Mouse (Mus musculus) lung, embryonic 15.5 days (tissue): ENCODE data around the gene 1810009J06Rik. TPM values are rescaled to one million over a fixed set of nuclear protein-coding genes. Genes with fewer than 3 reads are reported as not detected.
"Not testable (repeated sequence)": the region's sequence is repeated elsewhere in the genome, so short reads cannot be mapped to it uniquely, and the experiment has no call there.

Source experiments
- ATAC-seq: fragments of 200-750 bp; cut with Nextera tagmentation; 2 replicates; pipeline ENCODE4 v1.8.0; 2017; ENCODE audit warnings: moderate number of reproducible peaks, borderline replicate concordance; ENCODE audit not compliant: low FRiP score, low TSS enrichment; ENCODE audit errors: extremely low read depth
- H3K27ac ChIP-seq: fragments of 300-500 bp; sonication (generic); 2 replicates; pipeline ENCODE4 v1.5.1; 2015; ENCODE audit warnings: moderate library complexity, mild to moderate bottlenecking, inconsistent platforms
- H3K27me3 ChIP-seq: fragments of 300-500 bp; sonication (generic); 2 replicates; pipeline ENCODE4 v1.6.1; 2015; ENCODE audit warnings: inconsistent platforms
- H3K36me3 ChIP-seq: fragments of 300-500 bp; sonication (generic); 2 replicates; pipeline ENCODE4 v1.6.1; 2015; ENCODE audit warnings: inconsistent platforms
- H3K4me1 ChIP-seq: fragments of 300-500 bp; sonication (generic); 2 replicates; pipeline ENCODE4 v1.6.1; 2015; ENCODE audit warnings: inconsistent platforms
- H3K4me2 ChIP-seq: fragments of 300-500 bp; sonication (generic); 2 replicates; pipeline ENCODE4 v1.6.1; 2015; ENCODE audit warnings: inconsistent platforms, mild to moderate bottlenecking, moderate library complexity
- H3K4me3 ChIP-seq: fragments of 300-500 bp; sonication (generic); 2 replicates; pipeline ENCODE4 v1.5.1; 2015; ENCODE audit warnings: mild to moderate bottlenecking, inconsistent platforms
- H3K9ac ChIP-seq: fragments of 300-500 bp; sonication (generic); 2 replicates; pipeline ENCODE4 v1.6.1; 2015; ENCODE audit warnings: inconsistent platforms
- H3K9me3 ChIP-seq: fragments of 300-500 bp; sonication (generic); 2 replicates; pipeline ENCODE4 v1.6.1; 2016; ENCODE audit warnings: inconsistent platforms
- WGBS: fragments of 180-500 bp; shearing (Covaris S2); methylation state at CpG from one replicate; pipeline ENCODE4 v1.1.7; 2015; 5-methylcytosine and 5-hydroxymethylcytosine counted together
- polyA plus RNA-seq: library from polyadenylated mRNA; unstranded; fragments of >200 nt; fragmentation: Nextera tagmentation; extraction: Ambion mirVana; gene quantifications from 2 replicates; pipeline ENCODE4 v1.2.1, GENCODE M21; 2015

1810009J06Rik gene
- polyA plus RNA-seq, result not detected in 2 replicates

GRCm38 (mm10) chr6:40964454-40964853, at the start of gene 1810009J06Rik:
TSS of gene 1810009J06Rik (plus strand) at chr6:40964754.
- not testable (repeated sequence) for H3K9me3 ChIP-seq, H3K36me3 ChIP-seq, H3K4me3 ChIP-seq, H3K27ac ChIP-seq, H3K9ac ChIP-seq, H3K27me3 ChIP-seq, H3K4me2 ChIP-seq, ATAC-seq, H3K4me1 ChIP-seq
- WGBS, result 85% methylated on average over 2 of the region's 2 CpGs

DNA sequence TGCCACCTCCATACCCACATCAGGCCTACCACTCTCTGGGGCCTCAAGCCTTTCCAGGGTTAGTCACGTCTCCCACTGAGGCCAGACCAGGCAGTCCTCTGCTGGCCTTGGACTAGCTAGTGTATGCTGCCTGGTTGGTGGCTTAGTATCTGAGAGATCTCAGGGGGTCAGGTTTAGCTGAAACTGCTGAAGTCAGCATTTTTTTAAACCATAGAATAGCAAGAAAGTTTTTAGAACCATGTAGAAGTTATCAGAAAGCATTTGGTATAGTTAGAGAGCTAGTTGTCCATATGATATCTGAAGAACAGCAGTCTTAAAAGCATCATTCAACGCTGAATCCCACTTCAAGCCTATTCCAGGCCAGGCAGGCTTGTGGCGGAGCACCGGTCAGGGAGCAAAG, 44.6 kb upstream of the 1810009J06Rik start:
- no peak overlapping the region for H3K4me3 ChIP-seq
- no peaks in the 10 kb centered on the region for H3K4me1 ChIP-seq
- H3K4me2 ChIP-seq, result no peak overlapping the region
- no peaks in the 10 kb centered on the region for H3K36me3 ChIP-seq
- 75% methylated on average over 4 of the region's 4 CpGs for WGBS
- H3K27me3 ChIP-seq, result no peaks in the 10 kb centered on the region
- H3K27ac ChIP-seq, result no peak overlapping the region
- H3K9me3 ChIP-seq, result no peaks in the 10 kb centered on the region
- H3K9ac ChIP-seq, result no peak overlapping the region
- no peak for ATAC-seq

GRCm38 (mm10) chr6:40940457-40940856, 24.1 kb upstream of the 1810009J06Rik start, which contains the start of gene 1700074P13Rik:
TSS of gene 1700074P13Rik (minus strand) at chr6:40940557.
- H3K4me3 ChIP-seq, result no peak within 1 kb of the TSS
- H3K27ac ChIP-seq, result no peak within 1 kb of the TSS
- no peaks in the 10 kb centered on the region for H3K4me1 ChIP-seq
- WGBS, result 90% methylated on average over 10 of the region's 10 CpGs
- no peak for ATAC-seq
- H3K9me3 ChIP-seq, result no peaks in the 10 kb centered on the region
- H3K36me3 ChIP-seq, result no peaks in the 10 kb centered on the region
- no peak within 1 kb of the TSS for H3K9ac ChIP-seq
- H3K4me2 ChIP-seq, result no peak within 1 kb of the TSS
- H3K27me3 ChIP-seq, result no peaks in the 10 kb centered on the region

DNA sequence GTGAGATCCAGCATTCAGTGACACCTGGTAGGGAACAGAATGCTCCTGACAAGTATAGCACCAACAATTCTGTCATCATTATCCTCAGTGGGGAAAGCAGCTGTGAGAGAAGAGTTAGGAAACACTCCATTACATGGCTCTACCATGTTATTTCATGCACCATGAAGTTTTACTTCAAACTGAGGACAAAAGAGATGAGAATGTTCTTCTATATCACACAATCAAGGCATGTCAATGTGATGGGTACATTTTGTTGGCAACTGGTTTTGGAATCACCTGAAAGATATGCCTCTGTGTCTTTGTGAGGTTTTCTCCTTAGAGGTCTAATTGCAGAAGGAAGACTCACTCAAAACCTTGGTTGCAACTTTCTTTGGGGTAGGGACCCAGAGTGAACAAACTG, 12.8 kb upstream of the 1810009J06Rik start, which contains the start of gene Gm4744:
Gene Gm4744, minus strand, starts transcription at position 101 of the 400 bp plus-strand sequence.
- H3K27ac ChIP-seq, result no peak within 1 kb of the TSS
- no peak for ATAC-seq
- no peaks in the 10 kb centered on the region for H3K36me3 ChIP-seq
- H3K4me1 ChIP-seq, result no peaks in the 10 kb centered on the region
- H3K27me3 ChIP-seq, result no peaks in the 10 kb centered on the region
- H3K9ac ChIP-seq, result no peak within 1 kb of the TSS
- no peaks in the 10 kb centered on the region for H3K9me3 ChIP-seq
- H3K4me3 ChIP-seq, result no peak within 1 kb of the TSS
- H3K4me2 ChIP-seq, result no peak within 1 kb of the TSS

- no peaks in the 10 kb centered on the region for H3K36me3 ChIP-seq
- H3K4me2 ChIP-seq, result no peak overlapping the region
- H3K27me3 ChIP-seq, result no peaks in the 10 kb centered on the region
- no peak overlapping the region for H3K4me3 ChIP-seq
- no peaks in the 10 kb centered on the region for H3K4me1 ChIP-seq
- no peaks in the 10 kb centered on the region for H3K9me3 ChIP-seq
- no peak for ATAC-seq
- 40% methylated on average over 2 of the region's 2 CpGs for WGBS
- H3K27ac ChIP-seq, result no peak overlapping the region
- no peak overlapping the region for H3K9ac ChIP-seq
Measured at GRCm38 (mm10) chr6:40953716-40954115, 10.8 kb upstream of the 1810009J06Rik start.

DNA sequence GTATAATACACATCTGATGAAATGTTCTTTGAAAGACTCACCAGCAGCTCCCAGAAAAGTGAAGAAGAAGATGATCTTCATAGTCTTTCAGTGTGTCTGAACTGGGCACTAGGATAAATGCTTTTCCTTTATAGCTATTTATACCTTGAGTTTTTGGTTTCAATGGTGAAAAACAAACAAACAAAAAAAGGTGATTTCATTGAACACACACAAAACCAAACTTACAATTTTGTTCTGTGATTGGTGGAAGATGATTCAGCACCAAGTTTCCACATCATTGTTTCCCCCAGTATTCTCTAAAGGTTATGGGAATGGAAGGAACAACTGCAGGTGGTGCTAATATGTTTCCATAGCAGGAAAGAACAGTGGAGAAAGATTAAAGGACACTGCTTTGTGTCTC, 34.8 kb downstream of the 1810009J06Rik start, which contains the start of gene Gm2663:
Gene Gm2663, minus strand, starts transcription at position 101 of the 400 bp plus-strand sequence.
- not testable (repeated sequence) for H3K36me3 ChIP-seq, H3K4me1 ChIP-seq, H3K4me3 ChIP-seq, H3K9ac ChIP-seq, H3K27me3 ChIP-seq, H3K9me3 ChIP-seq, H3K4me2 ChIP-seq, H3K27ac ChIP-seq, ATAC-seq

- Histone ChIP-seq H3K4me2 (no peak overlapping the region), H3K27me3 (no peaks in the 10 kb centered on the region), H3K9ac (no peak overlapping the region), H3K27ac (no peak overlapping the region), H3K36me3 (no peaks in the 10 kb centered on the region), H3K4me1 (no peaks in the 10 kb centered on the region), H3K4me3 (no peak overlapping the region), H3K9me3 (no peaks in the 10 kb centered on the region)
- 59% methylated on average over 4 of the region's 4 CpGs for WGBS
- ATAC-seq, result no peak
Measured at GRCm38 (mm10) chr6:41015065-41015464, 50.5 kb downstream of the 1810009J06Rik start.

Other genes with a start within 250 kb of the 1810009J06Rik start
- gene Moxd2, start 77.3 kb upstream of the 1810009J06Rik start, polyA plus RNA-seq, result not detected in 2 replicates
- not detected in 2 replicates for gene Prss58, start 64.4 kb upstream of the 1810009J06Rik start, polyA plus RNA-seq
- not detected in 2 replicates for gene 1700074P13Rik, start 24.2 kb upstream of the 1810009J06Rik start, polyA plus RNA-seq
- not detected in 2 replicates for gene Gm4744, start 12.9 kb upstream of the 1810009J06Rik start, polyA plus RNA-seq
- not detected in 2 replicates for gene Gm2663, start 34.7 kb downstream of the 1810009J06Rik start, polyA plus RNA-seq
- gene 2210010C04Rik, start 70.8 kb downstream of the 1810009J06Rik start, polyA plus RNA-seq, result 0.08 TPM in 1 of 2 replicates, not detected in the other